Mouse (Mus musculus): ENCODE data around the gene Ccne1. TPM values are rescaled to one million over a fixed set of nuclear protein-coding genes. Genes with fewer than 3 reads are reported as not detected.
A peak's percentile ranks its signal among the peaks of the same experiment; 100 is the strongest.
"Not testable (repeated sequence)": the region's sequence is repeated elsewhere in the genome, so short reads cannot be mapped to it uniquely, and the experiment has no call there.

Ccne1 gene
- polyA plus RNA-seq, 1 experiment from 2014 or later, result 16.7 TPM

- Histone ChIP-seq H3K4me1 (ENCODE audit: control insufficient read depth, insufficient read depth, low read length) (peaks cover 10% of the 10 kb centered on the region; the same call in 1 of the 2 replicates), H3K27me3 (ENCODE audit: control insufficient read depth, insufficient read depth, low read length) (no peaks in the 10 kb centered on the region), H3K4me2 (ENCODE audit: low read depth, low read length) (no peak overlapping the region), H3K4me3 (ENCODE audit: low read depth, low read length) (no peak overlapping the region), H3K27ac (ENCODE audit: low read depth, low read length) (no peak overlapping the region), H3K9me3 (ENCODE audit: control insufficient read depth, low read length) (no peaks in the 10 kb centered on the region), H3K9ac (replicated peaks; ENCODE audit: low read depth, low read length) (no peak overlapping the region), H3K36me3 (ENCODE audit: control insufficient read depth, insufficient read depth, low read length) (no peaks in the 10 kb centered on the region)
- peak; percentile 39; the same call in 1 of the 2 replicates for ATAC-seq (ENCODE audit: low read depth)
- WGBS, result 26% methylated on average over 5 of the region's 5 CpGs
Observed at GRCm38 (mm10) chr7:38131186-38131585, 23.9 kb upstream of the Ccne1 start.

GRCm38 (mm10) chr7:38129986-38130729, 22.8 kb upstream of the Ccne1 start:
- H3K27me3 ChIP-seq (ENCODE audit: control insufficient read depth, insufficient read depth, low read length), result no peaks in the 10 kb centered on the region
- no peak overlapping the region for H3K9ac ChIP-seq (replicated peaks; ENCODE audit: low read depth, low read length)
- H3K36me3 ChIP-seq (ENCODE audit: control insufficient read depth, insufficient read depth, low read length), result no peaks in the 10 kb centered on the region
- H3K27ac ChIP-seq (ENCODE audit: low read depth, low read length), result no peak overlapping the region
- no peak overlapping the region for H3K4me3 ChIP-seq (ENCODE audit: low read depth, low read length)
- peaks cover 10% of the 10 kb centered on the region; the same call in 1 of the 2 replicates for H3K4me1 ChIP-seq (ENCODE audit: control insufficient read depth, insufficient read depth, low read length)
- no peaks in the 10 kb centered on the region for H3K9me3 ChIP-seq (ENCODE audit: control insufficient read depth, low read length)
- peak; percentile 45; the same call in 1 of the 2 replicates for ATAC-seq (ENCODE audit: low read depth)
- WGBS, result 31% methylated on average over 26 of the region's 26 CpGs
- H3K4me2 ChIP-seq (ENCODE audit: low read depth, low read length), result peak overlapping the region; percentile 6; the same call in 1 of the 2 replicates

- no peak for ATAC-seq (ENCODE audit: low read depth)
- H3K9me3 ChIP-seq (ENCODE audit: control insufficient read depth, low read length), result no peaks in the 10 kb centered on the region
- no peak overlapping the region for H3K9ac ChIP-seq (replicated peaks; ENCODE audit: low read depth, low read length)
- no peak overlapping the region for H3K4me2 ChIP-seq (ENCODE audit: low read depth, low read length)
- H3K27me3 ChIP-seq (ENCODE audit: control insufficient read depth, insufficient read depth, low read length), result no peaks in the 10 kb centered on the region
- peaks cover 10% of the 10 kb centered on the region; the same call in 1 of the 2 replicates for H3K4me1 ChIP-seq (ENCODE audit: control insufficient read depth, insufficient read depth, low read length)
- H3K4me3 ChIP-seq (ENCODE audit: low read depth, low read length), result no peak overlapping the region
- 73% methylated on average over 6 of the region's 6 CpGs for WGBS
- H3K36me3 ChIP-seq (ENCODE audit: control insufficient read depth, insufficient read depth, low read length), result no peaks in the 10 kb centered on the region
- no peak overlapping the region for H3K27ac ChIP-seq (ENCODE audit: low read depth, low read length)
Observed at GRCm38 (mm10) chr7:38129491-38129890, 22.2 kb upstream of the Ccne1 start.

GRCm38 (mm10) chr7:38128256-38128655, 20.9 kb upstream of the Ccne1 start:
- not testable (repeated sequence) for ATAC-seq (ENCODE audit: low read depth); H3K36me3 ChIP-seq (ENCODE audit: control insufficient read depth, insufficient read depth, low read length); H3K27ac ChIP-seq (ENCODE audit: low read depth, low read length); H3K9ac ChIP-seq (replicated peaks; ENCODE audit: low read depth, low read length); H3K9me3 ChIP-seq (ENCODE audit: control insufficient read depth, low read length); H3K4me3 ChIP-seq (ENCODE audit: low read depth, low read length); H3K27me3 ChIP-seq (ENCODE audit: control insufficient read depth, insufficient read depth, low read length); H3K4me2 ChIP-seq (ENCODE audit: low read depth, low read length)
- peaks cover 10% of the 10 kb centered on the region; the same call in 1 of the 2 replicates for H3K4me1 ChIP-seq (ENCODE audit: control insufficient read depth, insufficient read depth, low read length)
- 80% methylated on average over 5 of the region's 5 CpGs for WGBS

GRCm38 (mm10) chr7:38125565-38126159, 18.3 kb upstream of the Ccne1 start:
- no peaks in the 10 kb centered on the region for H3K9me3 ChIP-seq (ENCODE audit: control insufficient read depth, low read length)
- H3K4me1 ChIP-seq (ENCODE audit: control insufficient read depth, insufficient read depth, low read length), result peaks cover 10% of the 10 kb centered on the region; the same call in 1 of the 2 replicates
- H3K27me3 ChIP-seq (ENCODE audit: control insufficient read depth, insufficient read depth, low read length), result no peaks in the 10 kb centered on the region
- H3K36me3 ChIP-seq (ENCODE audit: control insufficient read depth, insufficient read depth, low read length), result no peaks in the 10 kb centered on the region
- 62% methylated on average over 12 of the region's 12 CpGs for WGBS
- H3K4me3 ChIP-seq (ENCODE audit: low read depth, low read length), result no peak overlapping the region
- no peak for ATAC-seq (ENCODE audit: low read depth)
- no peak overlapping the region for H3K4me2 ChIP-seq (ENCODE audit: low read depth, low read length)
- H3K27ac ChIP-seq (ENCODE audit: low read depth, low read length), result no peak overlapping the region
- H3K9ac ChIP-seq (replicated peaks; ENCODE audit: low read depth, low read length), result no peak overlapping the region

GRCm38 (mm10) chr7:38124164-38124563, 16.8 kb upstream of the Ccne1 start:
- 94% methylated on average over 2 of the region's 2 CpGs for WGBS
- H3K4me3 ChIP-seq (ENCODE audit: low read depth, low read length); H3K9ac ChIP-seq (replicated peaks; ENCODE audit: low read depth, low read length); H3K36me3 ChIP-seq (ENCODE audit: control insufficient read depth, insufficient read depth, low read length); H3K27ac ChIP-seq (ENCODE audit: low read depth, low read length); H3K4me1 ChIP-seq (ENCODE audit: control insufficient read depth, insufficient read depth, low read length); H3K4me2 ChIP-seq (ENCODE audit: low read depth, low read length); H3K27me3 ChIP-seq (ENCODE audit: control insufficient read depth, insufficient read depth, low read length); H3K9me3 ChIP-seq (ENCODE audit: control insufficient read depth, low read length); ATAC-seq (ENCODE audit: low read depth): not testable (repeated sequence)

GRCm38 (mm10) chr7:38118594-38118993, 11.3 kb upstream of the Ccne1 start:
- no peaks in the 10 kb centered on the region for H3K9me3 ChIP-seq (ENCODE audit: control insufficient read depth, low read length)
- WGBS, result 4% methylated on average over 1 of the region's 1 CpGs
- H3K9ac ChIP-seq (replicated peaks; ENCODE audit: low read depth, low read length), result no peak overlapping the region
- H3K4me2 ChIP-seq (ENCODE audit: low read depth, low read length), result no peak overlapping the region
- no peaks in the 10 kb centered on the region for H3K36me3 ChIP-seq (ENCODE audit: control insufficient read depth, insufficient read depth, low read length)
- H3K27ac ChIP-seq (ENCODE audit: low read depth, low read length), result no peak overlapping the region
- no peaks in the 10 kb centered on the region for H3K4me1 ChIP-seq (ENCODE audit: control insufficient read depth, insufficient read depth, low read length)
- no peak for ATAC-seq (ENCODE audit: low read depth)
- H3K4me3 ChIP-seq (ENCODE audit: low read depth, low read length), result no peak overlapping the region
- no peaks in the 10 kb centered on the region for H3K27me3 ChIP-seq (ENCODE audit: control insufficient read depth, insufficient read depth, low read length)

- ATAC-seq (ENCODE audit: low read depth), result no peak
- Histone ChIP-seq H3K27me3 (ENCODE audit: control insufficient read depth, insufficient read depth, low read length) (no peaks in the 10 kb centered on the region), H3K27ac (ENCODE audit: low read depth, low read length) (no peak overlapping the region), H3K4me1 (ENCODE audit: control insufficient read depth, insufficient read depth, low read length) (no peaks in the 10 kb centered on the region), H3K36me3 (ENCODE audit: control insufficient read depth, insufficient read depth, low read length) (no peaks in the 10 kb centered on the region), H3K9me3 (ENCODE audit: control insufficient read depth, low read length) (no peaks in the 10 kb centered on the region), H3K4me3 (ENCODE audit: low read depth, low read length) (no peak overlapping the region), H3K4me2 (ENCODE audit: low read depth, low read length) (no peak overlapping the region), H3K9ac (replicated peaks; ENCODE audit: low read depth, low read length) (no peak overlapping the region)
- WGBS, result 91% methylated on average over 9 of the region's 9 CpGs
Observed at GRCm38 (mm10) chr7:38112451-38112850, 5.1 kb upstream of the Ccne1 start.

- H3K4me1 ChIP-seq (ENCODE audit: control insufficient read depth, insufficient read depth, low read length), result no peaks in the 10 kb centered on the region
- H3K27ac ChIP-seq (ENCODE audit: low read depth, low read length), result no peak overlapping the region
- no peak for ATAC-seq (ENCODE audit: low read depth)
- no peak overlapping the region for H3K4me2 ChIP-seq (ENCODE audit: low read depth, low read length)
- no peak overlapping the region for H3K4me3 ChIP-seq (ENCODE audit: low read depth, low read length)
- H3K9me3 ChIP-seq (ENCODE audit: control insufficient read depth, low read length), result no peaks in the 10 kb centered on the region
- no peaks in the 10 kb centered on the region for H3K27me3 ChIP-seq (ENCODE audit: control insufficient read depth, insufficient read depth, low read length)
- H3K36me3 ChIP-seq (ENCODE audit: control insufficient read depth, insufficient read depth, low read length), result no peaks in the 10 kb centered on the region
- 45% methylated on average over 3 of the region's 3 CpGs for WGBS
- no peak overlapping the region for H3K9ac ChIP-seq (replicated peaks; ENCODE audit: low read depth, low read length)
Observed at GRCm38 (mm10) chr7:38111996-38112395, 4.7 kb upstream of the Ccne1 start.

Measured in neural tube, embryonic 14.5 days (tissue).